Mouse (Mus musculus): ENCODE measurements around the gene Gm9513.

Gene Gm9513

DNA sequence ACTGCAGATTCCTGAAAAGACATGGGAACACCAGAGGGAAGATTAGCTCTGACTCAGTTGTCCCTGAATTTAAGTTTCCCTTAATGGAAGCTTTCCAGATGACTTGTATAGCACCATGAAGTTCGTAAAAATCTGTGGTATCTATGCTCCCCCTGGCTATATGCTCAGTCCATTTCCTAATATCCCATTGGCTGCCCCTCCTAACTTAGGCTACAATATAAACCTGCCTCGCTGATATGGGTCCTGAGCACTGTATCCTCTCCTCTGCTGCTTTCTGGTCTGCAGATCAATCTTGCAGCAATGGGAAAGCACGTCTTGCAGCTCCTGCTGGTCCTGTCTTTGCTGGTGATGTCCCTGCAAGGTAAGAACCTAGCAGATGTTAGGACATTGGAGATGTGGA, at the start of gene Gm9513:
Gene Gm9513 (plus strand): TSS at position 301 of the 400 bp plus-strand sequence.
- DNase-seq (ENCODE audit: low read depth, low spot score) = no peak

DNA sequence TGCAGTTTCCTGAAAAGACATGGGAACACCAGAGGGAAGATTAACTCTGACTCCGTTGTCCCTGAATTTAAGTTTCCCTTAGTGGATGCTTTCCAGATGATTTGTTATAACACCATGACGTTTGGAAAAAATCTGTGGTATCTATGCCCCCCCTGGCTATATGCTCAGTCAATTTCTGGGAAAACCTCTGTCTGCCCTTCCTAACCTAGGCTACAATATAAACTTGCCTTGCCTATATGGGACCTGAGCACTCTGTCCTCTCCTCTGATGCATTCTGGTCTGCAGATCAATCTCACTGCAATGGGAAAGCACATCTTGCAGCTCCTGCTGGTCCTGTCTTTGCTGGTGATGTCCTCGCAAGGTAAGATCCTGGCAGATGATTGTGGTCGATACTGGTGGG, 43.9 kb upstream of the Gm9513 start, which contains the start of gene Gm7257:
Gene Gm7257 (plus strand): TSS at position 301 of the 400 bp plus-strand sequence.
- no peak for DNase-seq (ENCODE audit: low read depth, low spot score)

DNA sequence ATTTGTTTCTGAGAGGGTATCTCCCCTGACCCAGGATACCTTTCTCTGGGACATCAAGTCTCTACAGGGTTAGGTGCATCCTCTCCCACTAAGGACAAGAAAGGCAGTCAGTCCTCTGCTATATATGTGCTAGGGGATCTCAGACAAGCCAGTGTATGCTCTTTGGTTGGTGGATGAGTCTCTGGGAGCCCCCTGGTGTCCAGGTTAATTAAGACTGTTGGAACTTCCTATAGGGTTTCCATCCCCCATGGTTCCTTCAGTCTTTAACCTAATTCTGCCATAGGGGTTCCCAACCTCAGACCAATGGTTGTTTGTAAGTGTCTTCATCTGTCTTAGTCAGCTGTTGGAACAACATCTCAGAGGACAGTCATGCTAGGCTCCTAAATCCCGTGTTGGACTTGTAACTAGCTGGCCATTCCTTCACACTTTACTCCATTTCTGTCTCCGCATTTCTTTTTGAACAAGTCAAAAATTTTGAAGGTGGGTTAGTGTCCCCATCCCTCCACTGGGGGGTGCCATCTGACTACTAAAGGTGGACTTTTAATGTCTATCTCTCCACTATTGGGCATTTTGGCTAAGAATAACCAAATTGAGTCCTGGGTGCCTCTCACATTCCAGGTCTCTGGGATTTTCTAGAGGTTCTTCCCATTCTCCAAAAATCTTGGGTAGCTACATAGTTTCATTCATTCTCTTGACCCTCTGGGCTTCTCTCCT, 40.2 kb upstream of the Gm9513 start:
- DNase-seq (ENCODE audit: low read depth, low spot score) = no peak

DNA sequence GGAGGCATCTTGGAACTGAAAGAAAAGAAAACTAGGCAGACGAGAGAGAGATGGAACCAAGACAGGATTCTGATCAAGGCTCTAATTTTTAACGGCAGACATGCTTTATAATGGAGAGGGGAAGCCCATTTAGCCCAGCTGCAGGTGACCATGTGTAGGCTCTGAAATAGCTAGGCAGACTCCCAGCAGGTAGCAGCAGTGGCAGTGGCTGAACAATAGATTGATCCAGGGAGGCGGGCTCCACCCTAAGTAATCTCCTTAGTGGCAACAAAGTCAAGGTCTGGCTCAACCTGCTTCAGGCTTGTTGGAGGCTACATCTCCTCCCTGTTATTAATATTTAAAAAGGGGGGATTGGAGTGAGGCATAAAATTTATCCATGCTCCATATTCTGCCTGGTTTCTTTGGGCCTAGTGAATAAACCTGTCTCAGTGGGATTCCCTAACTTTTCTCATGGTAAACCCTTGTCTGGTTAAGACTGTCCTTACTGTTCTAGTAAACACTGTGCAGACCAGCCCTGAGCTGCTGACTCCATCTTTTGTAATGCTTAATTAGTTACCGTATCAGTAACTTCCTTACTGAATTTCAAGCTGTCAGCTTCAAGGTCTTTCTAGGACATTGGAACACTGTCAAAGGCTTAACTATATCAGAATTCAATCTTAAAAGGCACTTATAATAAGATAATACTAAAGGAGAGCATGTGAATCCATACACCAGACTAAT, 19.2 kb downstream of the Gm9513 start:
- DNase-seq (ENCODE audit: low read depth, low spot score) = no peak

DNA sequence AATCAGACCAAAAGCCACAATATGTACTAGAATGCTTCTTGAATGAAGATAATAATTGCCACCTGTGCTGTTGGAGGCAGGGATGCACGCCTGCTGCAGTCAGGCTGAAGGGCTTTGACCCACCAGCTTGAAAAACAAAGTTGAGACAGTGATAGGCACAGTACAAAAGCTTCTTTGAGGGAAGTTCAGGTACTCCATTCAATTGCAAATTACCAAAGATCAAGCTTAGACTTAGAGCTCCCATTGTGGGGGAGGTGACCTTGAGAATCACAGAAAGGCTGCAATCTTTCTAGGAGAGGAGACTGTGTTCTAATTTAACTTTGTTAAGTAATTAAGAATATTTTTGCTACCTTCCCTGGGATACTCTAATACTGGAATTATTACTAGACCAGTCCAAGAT, 20.4 kb downstream of the Gm9513 start:
- no peak for DNase-seq (ENCODE audit: low read depth, low spot score)

DNA sequence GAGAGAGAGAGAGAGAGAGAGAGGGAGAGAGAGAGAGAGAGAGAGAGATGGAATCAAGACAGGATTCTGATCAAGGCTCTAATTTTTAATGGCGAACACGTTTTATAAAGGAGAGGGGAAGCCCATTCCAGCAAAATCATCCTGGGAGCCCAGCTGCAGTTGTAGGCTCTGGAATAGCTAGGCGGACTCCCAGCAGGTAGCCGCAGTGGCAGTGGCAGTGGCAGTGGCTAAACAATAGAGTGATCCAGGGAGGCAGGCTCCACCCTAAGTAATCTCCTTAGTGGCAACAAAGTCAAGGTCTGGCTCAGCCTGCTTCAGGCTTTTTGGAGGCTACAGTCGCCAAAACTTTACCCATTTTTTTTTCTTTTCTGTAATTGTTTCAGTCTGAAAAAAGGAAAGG, 28.8 kb downstream of the Gm9513 start:
- DNase-seq (ENCODE audit: low read depth, low spot score) = no peak
